Comparison of ENCODE assay signal across 8 mouse cellular contexts in genomic region chr3:32364841-32365545, GRCm38 (mm10). TPM values are rescaled to one million over a fixed set of nuclear protein-coding genes. Genes with fewer than 3 reads are reported as not detected.
DNase-seq lines count a peak whose midpoint lies in the region; ATAC-seq and TF ChIP-seq lines count a peak whose summit lies in the region.

No protein-coding gene starts in this region.

- 0 out of 2 replicates have a peak, but pooled peaks cover 2% of the 10 kb centered on the region for H3K27me3 ChIP-seq in limb, embryonic 11.5 days (ENCODE audit: control insufficient read depth, insufficient read depth, low read length)

- no peaks in the 10 kb centered on the region for H3K9me3 ChIP-seq in limb, embryonic 11.5 days (ENCODE audit: control insufficient read depth, low read length)

- peak overlapping the region; percentile 71 for H3K4me2 ChIP-seq in limb, embryonic 11.5 days (ENCODE audit: low read depth, severe bottlenecking)

- no peak for TF ChIP-seq CTCF in gastrocnemius, adult 2 months (IDR thresholded peaks at IDR 0.05)
- TF ChIP-seq CTCF in bone marrow macrophage, adult 2 months (IDR thresholded peaks at IDR 0.05; ENCODE audit: low read depth, low read length), result no peak

- TF ChIP-seq POLR2A in bone marrow macrophage, adult 2 months (IDR thresholded peaks at IDR 0.05; ENCODE audit: borderline replicate concordance, low read depth, low read length), result no peak

- no peaks in the 10 kb centered on the region for H3K36me3 ChIP-seq in limb, embryonic 11.5 days (ENCODE audit: control insufficient read depth, insufficient read depth, low read length)

- peak; percentile 32; the same call in 1 of the 2 replicates for ATAC-seq in granulocyte monocyte progenitor cell, adult 5-6 weeks (replicated peaks; ENCODE audit: poor library complexity, severe bottlenecking)
- ATAC-seq in limb, embryonic 11.5 days (ENCODE audit: insufficient number of reproducible peaks, low FRiP score, low TSS enrichment, low read depth), result peak; percentile 60; the same call in 1 of the 2 replicates

- H3K9ac ChIP-seq in limb, embryonic 11.5 days (ENCODE audit: low read length), result peak overlapping the region; percentile 76

- H3K27ac ChIP-seq in gastrocnemius, adult 2 months, result peak overlapping the region; percentile 91
- H3K27ac ChIP-seq in bone marrow macrophage, adult 2 months (ENCODE audit: insufficient read depth, low read depth, low read length), result peak overlapping the region; percentile 72
- H3K27ac ChIP-seq in limb, embryonic 11.5 days (replicated peaks; ENCODE audit: low read depth, low read length), result no peak overlapping the region

- DNase-seq in gastrocnemius, adult 2 months, result peak; percentile 26
- no peak for DNase-seq in gastrocnemius, postnatal 14 days
- DNase-seq in 416B (ENCODE audit: low read depth), result peak; percentile 66
- DNase-seq in limb, embryonic 11.5 days (ENCODE audit: low spot score), result peak; percentile 77
- peak; percentile 79 for DNase-seq in neural tube, embryonic 10.5 days (ENCODE audit: extremely low spot score, low spot score)
- DNase-seq in ovary, postnatal 14 days (ENCODE audit: low spot score), result no peak

- H3K4me3 ChIP-seq in gastrocnemius, adult 2 months, result peak overlapping the region; percentile 72
- peak overlapping the region; percentile 78 for H3K4me3 ChIP-seq in bone marrow macrophage, adult 2 months (ENCODE audit: insufficient read depth, low read length)
- peak overlapping the region; percentile 86 for H3K4me3 ChIP-seq in limb, embryonic 11.5 days (ENCODE audit: low read depth, low read length)

- WGBS in limb, embryonic 11.5 days, result 1% methylated on average over 39 of the region's 54 CpGs

- intact Hi-C loops in gastrocnemius, adult 2 months (cut with DNase I), result no loop called here
- intact Hi-C loops in gastrocnemius, postnatal 14 days (cut with DNase I; ENCODE audit: low total_unique reads), result no loop called here

- H3K4me1 ChIP-seq in bone marrow macrophage, adult 2 months (ENCODE audit: control insufficient read depth, insufficient read depth, low read length), result peaks cover 28% of the 10 kb centered on the region
- peaks cover 4% of the 10 kb centered on the region for H3K4me1 ChIP-seq in limb, embryonic 11.5 days (ENCODE audit: control insufficient read depth, insufficient read depth, low read length)

RNA-seq across cellular contexts. Expression of gene Zmat3, which starts 0.8 kb away (rescaled TPM):
- 1 to 10 TPM; 6.3 to 9.3 TPM for total RNA-seq in gastrocnemius, adult 2 months (2021)
- 10 to 100 TPM in 1 of 2 experiments, 1 to 10 TPM in 1; 6.9 to 10.1 TPM for total RNA-seq in gastrocnemius, postnatal 14 days (2021)
- 10.0 and 11.6 TPM in 2 replicates for polyA plus RNA-seq in bone marrow macrophage, adult 2 months (2012; ENCODE audit: insufficient read depth, insufficient read length, missing spikeins)
- 0.97 and 0.98 TPM in 2 replicates for total RNA-seq in granulocyte monocyte progenitor cell, adult 5-6 weeks (2014; fragmentation: Nextera tagmentation)
- under 0.01 and 0.22 TPM in 2 replicates for total RNA-seq in granulocyte monocyte progenitor cell, adult 5-6 weeks (2017)
- polyA plus RNA-seq in limb, embryonic 11.5 days (2014; fragmentation: Nextera tagmentation; extraction: Ambion mirVana), result 5.9 and 7.6 TPM in 2 replicates

RNA-seq across cellular contexts. Expression of gene Pik3ca, which starts 32.5 kb away (rescaled TPM):
- total RNA-seq in gastrocnemius, adult 2 months (2021), result 10 to 100 TPM; 40.1 to 63.3 TPM
- total RNA-seq in gastrocnemius, postnatal 14 days (2021), result 10 to 100 TPM; 36.9 to 40.9 TPM
- polyA plus RNA-seq in bone marrow macrophage, adult 2 months (2012; ENCODE audit: insufficient read depth, insufficient read length, missing spikeins), result 45.1 and 49.7 TPM in 2 replicates
- 17.8 and 41.0 TPM in 2 replicates for total RNA-seq in granulocyte monocyte progenitor cell, adult 5-6 weeks (2014; fragmentation: Nextera tagmentation)
- total RNA-seq in granulocyte monocyte progenitor cell, adult 5-6 weeks (2017), result 21.0 and 25.3 TPM in 2 replicates
- polyA plus RNA-seq in limb, embryonic 11.5 days (2014; fragmentation: Nextera tagmentation; extraction: Ambion mirVana), result 16.1 and 16.9 TPM in 2 replicates

Comparison
In these comparisons a context has a peak if more than half of its experiments do, and no peak if none do; other contexts are left out.
1. DNase-seq: peak in gastrocnemius, adult 2 months (single experiment), 416B (single experiment), limb, embryonic 11.5 days (single experiment) and neural tube, embryonic 10.5 days (single experiment); none in gastrocnemius, postnatal 14 days (single experiment) and ovary, postnatal 14 days (single experiment).
2. Peak in every context shown above with its lines, with median percentiles within 50 percentile points of each other: H3K4me3 ChIP-seq.